In the genomic region with DNA sequence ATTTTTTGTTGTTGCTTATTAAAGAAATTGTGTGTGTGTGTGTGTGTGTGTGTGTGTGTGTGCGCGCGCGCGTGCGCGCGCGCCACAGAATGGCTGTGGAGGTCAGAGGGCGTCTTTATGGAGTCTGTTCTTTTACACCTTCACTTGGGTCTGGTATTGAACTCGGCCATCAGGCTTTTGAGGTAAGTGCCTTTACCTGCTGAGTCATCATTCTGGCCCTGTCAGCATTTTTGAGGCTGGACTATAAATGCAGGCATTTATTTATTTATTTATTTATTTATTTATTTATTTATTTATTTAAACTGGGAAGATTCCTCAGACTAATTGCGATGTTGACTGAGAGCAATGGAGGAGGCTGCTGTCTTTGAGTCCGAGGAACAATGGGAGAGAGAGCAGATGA, we compare ENCODE assay signal across 30 mouse cellular contexts.
"Had no signal": no experiment of that assay in that cellular context is flagged by ENCODE, and none has a peak within 500 bp of the region (broad histone marks: within the 10 kb centered on the region; RNA-seq: fewer than 3 reads in every experiment).

No protein-coding gene starts in this region.

- DNase-seq: left cerebral cortex, postnatal 4 days; liver; liver, embryonic 13.5 days; liver, postnatal 0 days; lung, adult 18-20 months; lung, adult 2 months; lung, embryonic 14.5 days; lung, postnatal 10 days; lung, postnatal 14 days; lung, postnatal 36 days; midbrain, embryonic 14.5 days had no signal

- H3K27ac ChIP-seq: left cerebral cortex, adult 2 months; limb, embryonic 10.5 days; limb, embryonic 12.5 days; limb, embryonic 13.5 days; limb, embryonic 15.5 days; liver, embryonic 13.5 days; liver, embryonic 14.5 days; liver, embryonic 15.5 days; lung, embryonic 15.5 days; macrophage; midbrain, embryonic 10.5 days; midbrain, embryonic 12.5 days; midbrain, embryonic 13.5 days; midbrain, embryonic 15.5 days; neural tube, embryonic 12.5 days; neural tube, embryonic 13.5 days had no signal

- H3K9me3 ChIP-seq: limb, embryonic 10.5 days; limb, embryonic 12.5 days; limb, embryonic 13.5 days; limb, embryonic 15.5 days; liver, embryonic 13.5 days; liver, embryonic 15.5 days; lung, embryonic 15.5 days; megakaryocyte, embryonic 14.5 days; midbrain, embryonic 10.5 days; midbrain, embryonic 12.5 days; midbrain, embryonic 13.5 days; midbrain, embryonic 15.5 days; neural tube, embryonic 12.5 days; neural tube, embryonic 13.5 days had no signal

- H3K4me2 ChIP-seq: limb, embryonic 12.5 days; limb, embryonic 13.5 days; limb, embryonic 15.5 days; liver, embryonic 11.5 days; liver, embryonic 13.5 days; liver, embryonic 15.5 days; lung, embryonic 14.5 days; lung, embryonic 15.5 days; midbrain, embryonic 12.5 days; midbrain, embryonic 13.5 days; midbrain, embryonic 15.5 days; neural tube, embryonic 12.5 days; neural tube, embryonic 13.5 days had no signal

- H3K9ac ChIP-seq: limb, embryonic 12.5 days; limb, embryonic 13.5 days; limb, embryonic 15.5 days; liver, embryonic 13.5 days; liver, embryonic 14.5 days; liver, embryonic 15.5 days; liver, postnatal 0 days; lung, embryonic 14.5 days; lung, embryonic 15.5 days; midbrain, embryonic 12.5 days; midbrain, embryonic 13.5 days; midbrain, embryonic 15.5 days; neural tube, embryonic 12.5 days; neural tube, embryonic 13.5 days had no signal

- H3K4me3 ChIP-seq: left cerebral cortex, adult 2 months; limb, embryonic 10.5 days; limb, embryonic 12.5 days; limb, embryonic 13.5 days; limb, embryonic 15.5 days; liver, embryonic 13.5 days; liver, embryonic 15.5 days; lung, embryonic 15.5 days; megakaryocyte, embryonic 14.5 days; midbrain, embryonic 10.5 days; midbrain, embryonic 12.5 days; midbrain, embryonic 13.5 days; midbrain, embryonic 15.5 days; myocyte; neural tube, embryonic 12.5 days; neural tube, embryonic 13.5 days had no signal

- H3K36me3 ChIP-seq: limb, embryonic 10.5 days; limb, embryonic 12.5 days; limb, embryonic 13.5 days; limb, embryonic 15.5 days; liver, embryonic 13.5 days; liver, embryonic 15.5 days; lung, embryonic 15.5 days; midbrain, embryonic 12.5 days; midbrain, embryonic 13.5 days; midbrain, embryonic 15.5 days; neural tube, embryonic 12.5 days; neural tube, embryonic 13.5 days had no signal

- ATAC-seq: liver, postnatal 0 days; lung, postnatal 0 days; midbrain, embryonic 13.5 days; midbrain, embryonic 15.5 days had no signal

- H3K27me3 ChIP-seq: liver, embryonic 13.5 days; liver, embryonic 15.5 days; lung, embryonic 15.5 days; megakaryocyte, embryonic 14.5 days; midbrain, embryonic 12.5 days; midbrain, embryonic 13.5 days; midbrain, embryonic 15.5 days; neural tube, embryonic 12.5 days; neural tube, embryonic 13.5 days had no signal

- H3K4me1 ChIP-seq: liver, embryonic 13.5 days; liver, embryonic 15.5 days; megakaryocyte, embryonic 14.5 days; midbrain, embryonic 10.5 days had no signal
